Mouse (Mus musculus) stomach, postnatal 0 days (tissue): Measurements from ENCODE around the gene Iqcf3.

Experiments used
- CTCF ChIP-seq: IDR thresholded peaks from 2 replicates; pipeline ENCODE4 v1.5.1; 2016; ENCODE audit warnings: antibody characterized with exemption, low read depth, mild to moderate bottlenecking, moderate library complexity
- EP300 ChIP-seq: optimal IDR thresholded peaks from 2 replicates; pipeline ENCODE3; 2016; ENCODE audit warnings: antibody characterized with exemption

GRCm38 (mm10) chr9:106476002-106476923, 85.2 kb downstream of the Iqcf3 start:
- TF ChIP-seq CTCF, result no peak
- TF ChIP-seq EP300, result no peak
